Mouse (Mus musculus) E14TG2a.4 (cell line): ENCODE measurements around the gene Denr.

Experiments used
- CTCF ChIP-seq: conservative IDR thresholded peaks from 2 replicates; pipeline ENCODE4 v1.5.1; 2014; ENCODE audit warnings: low read length
- POU5F1 ChIP-seq: IDR thresholded peaks from 2 replicates; pipeline ENCODE4 v1.6.1; 2014; ENCODE audit warnings: low read length, borderline replicate concordance

DNA sequence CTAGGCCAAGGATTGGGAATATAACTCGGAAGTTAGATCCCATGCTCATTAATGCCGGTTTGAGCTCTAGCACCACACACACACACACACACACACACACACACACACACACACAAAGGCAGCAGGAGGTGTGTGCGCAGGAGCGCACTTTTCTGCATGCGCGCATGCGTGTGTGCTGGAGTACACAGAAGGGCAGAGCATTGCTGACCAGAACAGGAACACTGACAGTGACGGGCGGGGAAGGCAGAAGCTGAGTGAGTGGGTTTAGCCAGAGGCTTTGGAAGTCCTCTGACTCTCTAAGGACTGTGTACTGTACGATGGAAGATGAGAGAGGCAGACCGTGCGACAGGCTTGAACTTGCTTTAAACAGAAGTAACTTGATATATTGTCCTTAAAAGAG lies 26.6 kb downstream of the Denr start:
- TF ChIP-seq CTCF (no peak), POU5F1 (no peak)
